Mouse (Mus musculus) testis, adult 2 months (tissue): ENCODE measurements around the gene 3110021N24Rik.

Source experiments
- CTCF ChIP-seq: fragments of 200-500 bp; IDR thresholded peaks from 2 replicates; pipeline ENCODE4 v1.5.1; 2012; ENCODE audit warnings: low read depth, mild to moderate bottlenecking, inconsistent platforms, low read length, moderate library complexity; ENCODE audit not compliant: control insufficient read depth, insufficient read depth, insufficient replicate concordance
- POLR2A ChIP-seq: fragments of 200-500 bp; IDR thresholded peaks from 2 replicates; pipeline ENCODE4 v1.6.1; 2012; ENCODE audit warnings: low read depth, mild to moderate bottlenecking, inconsistent platforms, low read length, moderate library complexity; ENCODE audit not compliant: control insufficient read depth

DNA sequence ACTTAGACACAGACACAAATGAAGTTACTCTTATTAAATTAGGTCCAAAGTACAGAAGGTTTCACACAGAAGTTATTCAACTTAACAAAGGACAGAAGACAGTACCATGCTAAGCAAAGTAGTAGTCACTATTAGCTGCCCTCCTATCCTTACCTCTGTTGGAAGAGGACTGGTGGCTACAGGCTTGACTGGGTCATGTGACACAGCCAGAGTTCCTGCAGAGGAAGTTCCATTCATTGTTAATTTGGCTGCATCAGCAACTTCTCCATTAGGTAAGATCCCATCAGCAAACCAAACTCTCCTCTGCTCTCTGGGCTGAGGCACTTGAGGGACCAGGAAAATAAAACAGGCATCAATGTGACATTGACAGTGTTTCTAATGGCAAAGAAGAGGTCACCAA lies 28.0 kb upstream of the 3110021N24Rik start:
- TF ChIP-seq CTCF = no peak
- no peak for TF ChIP-seq POLR2A
